Mouse (Mus musculus) lung, embryonic 14.5 days (tissue): ENCODE measurements around the gene Gm7954. TPM values are rescaled to one million over a fixed set of nuclear protein-coding genes. Genes with fewer than 3 reads are reported as not detected.
"Not testable (repeated sequence)": the region's sequence is repeated elsewhere in the genome, so short reads cannot be mapped to it uniquely, and the experiment has no call there.

Experiments
- ATAC-seq: fragments of 200-750 bp; cut with Nextera tagmentation; 2 replicates; pipeline ENCODE4 v1.8.0; 2017; ENCODE audit warnings: mild to moderate bottlenecking, moderate TSS enrichment, moderate library complexity; ENCODE audit not compliant: insufficient read depth
- DNase-seq: peaks from one replicate; pipeline ENCODE4 v3.0.0-alpha.2; 2015
- H3K27ac ChIP-seq: fragments of 300-500 bp; sonication (generic); 2 replicates; pipeline ENCODE4 v1.5.1; 2014; ENCODE audit warnings: low read depth, mild to moderate bottlenecking, moderate library complexity
- H3K27me3 ChIP-seq: fragments of 300-500 bp; sonication (generic); 2 replicates; pipeline ENCODE4 v1.6.1; 2014; ENCODE audit warnings: low read length, control low read depth; ENCODE audit not compliant: insufficient read depth
- H3K36me3 ChIP-seq: fragments of 300-500 bp; sonication (generic); 2 replicates; pipeline ENCODE4 v1.6.1; 2014; ENCODE audit warnings: control low read depth; ENCODE audit not compliant: insufficient read depth
- H3K4me1 ChIP-seq: fragments of 300-500 bp; sonication (generic); 2 replicates; pipeline ENCODE4 v1.6.1; 2014; ENCODE audit warnings: antibody characterized with exemption, control low read depth; ENCODE audit not compliant: insufficient read depth
- H3K4me2 ChIP-seq: fragments of 300-500 bp; sonication (generic); 2 replicates; pipeline ENCODE4 v1.6.1; 2014; ENCODE audit warnings: mild to moderate bottlenecking
- H3K4me3 ChIP-seq: fragments of 300-500 bp; sonication (generic); 2 replicates; pipeline ENCODE4 v1.5.1; 2014; ENCODE audit warnings: low read depth, low read length
- H3K9ac ChIP-seq: fragments of 300-500 bp; sonication (generic); 2 replicates; pipeline ENCODE4 v1.6.1; 2014
- H3K9me3 ChIP-seq: fragments of 300-500 bp; sonication (generic); 2 replicates; pipeline ENCODE4 v1.6.1; 2016; ENCODE audit warnings: low read depth, low read length, control low read depth
- CTCF ChIP-seq: IDR thresholded peaks from 2 replicates; pipeline ENCODE4 v1.5.1; 2016; ENCODE audit warnings: antibody characterized with exemption, low read depth
- WGBS: fragments of 180-500 bp; shearing (Covaris S2); extraction: QIAGEN DNeasy Blood & Tissue Kit; methylation state at CpG from one replicate; pipeline ENCODE4 v1.1.7; 2014; 5-methylcytosine and 5-hydroxymethylcytosine counted together
- polyA plus RNA-seq: library from polyadenylated mRNA; unstranded; fragments of >200 nt; fragmentation: Nextera tagmentation; extraction: Ambion mirVana; gene quantifications from 2 replicates; pipeline ENCODE4 v1.2.1, GENCODE M21; 2014

Gm7954 gene
- polyA plus RNA-seq = not detected in 2 replicates

DNA sequence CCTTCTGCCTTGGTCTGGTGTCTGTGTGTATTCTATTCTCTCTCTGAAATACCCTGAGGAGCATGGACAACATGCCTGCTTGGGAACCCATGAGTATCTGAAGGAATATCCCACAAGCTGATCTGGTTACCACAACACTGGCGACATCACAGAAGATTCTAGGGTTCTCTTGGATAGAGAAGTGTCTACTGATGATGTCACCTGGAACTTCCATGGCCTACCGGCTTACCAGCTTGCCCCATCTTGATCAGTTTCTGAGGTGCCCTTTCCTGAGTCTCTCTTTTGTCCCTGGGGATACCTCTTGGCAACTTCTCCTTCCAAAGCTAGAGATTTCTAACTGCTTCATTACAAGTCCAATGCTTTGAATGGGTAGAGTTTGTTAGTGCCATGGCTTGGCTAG is at the start of gene Gm7954:
TSS of gene Gm7954 (minus strand) at position 101 of the 400 bp plus-strand sequence.
- DNase-seq, H3K4me1 ChIP-seq, H3K4me2 ChIP-seq, H3K27ac ChIP-seq, H3K9me3 ChIP-seq, ATAC-seq, H3K9ac ChIP-seq, H3K4me3 ChIP-seq, H3K27me3 ChIP-seq, H3K36me3 ChIP-seq: not testable (repeated sequence)
- no CpG with 5 or more reads among the region's 2 CpGs for WGBS

DNA sequence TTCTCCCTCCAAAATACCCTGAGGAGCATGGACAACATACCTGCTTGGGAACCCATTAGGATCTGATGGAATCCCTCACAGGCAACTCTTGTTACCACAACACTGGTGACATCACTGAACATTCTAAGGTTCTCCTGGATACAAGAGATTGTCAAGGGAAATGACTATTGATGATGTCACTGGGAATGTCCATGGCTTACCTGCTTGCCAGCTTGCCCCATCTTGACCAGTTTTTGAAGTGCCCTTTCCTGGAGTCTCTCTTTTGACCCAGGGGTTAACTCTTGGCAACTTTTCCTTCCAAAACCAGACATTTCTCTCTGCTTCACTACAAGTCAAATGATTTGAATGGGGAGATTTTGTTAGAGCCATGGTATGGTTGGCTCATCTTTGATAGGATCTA is 36.1 kb upstream of the Gm7954 start, which contains the start of gene Gm3486:
TSS of gene Gm3486 (minus strand) at position 101 of the 400 bp plus-strand sequence.
- H3K27me3 ChIP-seq, H3K4me1 ChIP-seq, DNase-seq, H3K4me2 ChIP-seq, H3K27ac ChIP-seq, ATAC-seq, H3K36me3 ChIP-seq, H3K4me3 ChIP-seq, H3K9me3 ChIP-seq, H3K9ac ChIP-seq: not testable (repeated sequence)

DNA sequence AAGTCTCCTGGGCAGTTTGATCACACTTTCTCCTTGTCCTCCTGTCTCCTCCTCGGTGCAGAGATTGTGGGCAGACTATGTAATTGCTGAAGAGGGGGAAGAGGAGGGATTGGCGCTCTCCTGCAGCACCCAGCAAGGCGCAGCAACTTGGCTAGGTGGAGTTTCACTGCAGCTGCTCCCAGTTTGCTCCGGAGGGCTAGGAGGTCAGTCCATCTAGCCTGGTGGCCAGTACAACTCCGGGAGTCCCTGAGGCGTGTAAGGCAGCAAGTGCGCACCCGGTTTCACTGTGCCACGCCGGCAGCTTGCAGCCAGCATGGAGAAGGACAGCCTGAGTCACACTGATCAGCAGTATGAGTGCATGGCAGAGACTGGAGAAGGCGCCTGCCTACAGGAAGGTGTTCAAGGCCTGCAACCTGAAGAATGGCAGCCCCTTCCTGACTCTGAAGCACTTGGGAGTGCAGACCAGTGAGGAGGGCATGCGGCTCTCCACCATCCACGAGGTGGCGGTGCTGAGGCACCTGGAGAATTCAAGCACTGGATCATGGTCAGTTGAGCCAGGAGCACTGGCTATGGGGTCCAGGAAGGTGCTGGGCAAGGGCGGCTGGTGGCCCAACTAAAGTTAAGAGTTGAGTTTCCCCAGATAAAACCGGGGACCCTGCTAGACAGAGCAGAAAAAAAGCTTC is 27.8 kb downstream of the Gm7954 start:
- ATAC-seq, H3K27ac ChIP-seq, H3K36me3 ChIP-seq, H3K4me3 ChIP-seq, H3K4me1 ChIP-seq, H3K4me2 ChIP-seq, H3K27me3 ChIP-seq, H3K9ac ChIP-seq, H3K9me3 ChIP-seq: not testable (repeated sequence)
- peak; percentile 52 for TF ChIP-seq CTCF
- DNase-seq = peak; percentile 35
- 14% methylated on average over 11 of the region's 16 CpGs for WGBS

GRCm38 (mm10) chr14:41424694-41425093 is 28.6 kb downstream of the Gm7954 start:
- not testable (repeated sequence) for H3K9me3 ChIP-seq, ATAC-seq, H3K36me3 ChIP-seq, DNase-seq, H3K4me1 ChIP-seq, H3K4me2 ChIP-seq, H3K27ac ChIP-seq, H3K4me3 ChIP-seq, H3K27me3 ChIP-seq, H3K9ac ChIP-seq
- 17% methylated on average over 14 of the region's 14 CpGs for WGBS

GRCm38 (mm10) chr14:41408181-41408580 is 45.1 kb downstream of the Gm7954 start, which contains the start of gene Gm6482:
Gm6482 (minus strand) TSS chr14:41408281.
- H3K36me3 ChIP-seq, H3K4me3 ChIP-seq, H3K4me2 ChIP-seq, ATAC-seq, H3K27ac ChIP-seq, H3K27me3 ChIP-seq, H3K9ac ChIP-seq, DNase-seq, H3K4me1 ChIP-seq, H3K9me3 ChIP-seq: not testable (repeated sequence)
- no CpG with 5 or more reads among the region's 2 CpGs for WGBS

Other genes with a start within 250 kb of the Gm7954 start
- 0.17 TPM in 1 of 2 replicates, not detected in the other for gene Gm2832, start 174.7 kb downstream of the Gm7954 start, polyA plus RNA-seq
- not detected in 2 replicates for gene Gm5798, start 104.9 kb downstream of the Gm7954 start, polyA plus RNA-seq
- gene Gm7945, start 67.1 kb downstream of the Gm7954 start, polyA plus RNA-seq = not detected in 2 replicates
- not detected in 2 replicates for gene Gm6482, start 45.2 kb downstream of the Gm7954 start, polyA plus RNA-seq
- not detected in 2 replicates for gene Gm3486, start 36.0 kb upstream of the Gm7954 start, polyA plus RNA-seq
- gene Gm7970, start 102.1 kb upstream of the Gm7954 start, polyA plus RNA-seq = not detected in 2 replicates
- not detected in 2 replicates for gene 1700049E17Rik2, start 119.7 kb upstream of the Gm7954 start, polyA plus RNA-seq
- gene Gm3072, start 171.1 kb upstream of the Gm7954 start, polyA plus RNA-seq = not detected in 2 replicates
- gene Gm3676, start 193.0 kb upstream of the Gm7954 start, polyA plus RNA-seq = not detected in 2 replicates
- not detected in 2 replicates for gene Gm8068, start 248.4 kb upstream of the Gm7954 start, polyA plus RNA-seq